In the genomic region with DNA sequence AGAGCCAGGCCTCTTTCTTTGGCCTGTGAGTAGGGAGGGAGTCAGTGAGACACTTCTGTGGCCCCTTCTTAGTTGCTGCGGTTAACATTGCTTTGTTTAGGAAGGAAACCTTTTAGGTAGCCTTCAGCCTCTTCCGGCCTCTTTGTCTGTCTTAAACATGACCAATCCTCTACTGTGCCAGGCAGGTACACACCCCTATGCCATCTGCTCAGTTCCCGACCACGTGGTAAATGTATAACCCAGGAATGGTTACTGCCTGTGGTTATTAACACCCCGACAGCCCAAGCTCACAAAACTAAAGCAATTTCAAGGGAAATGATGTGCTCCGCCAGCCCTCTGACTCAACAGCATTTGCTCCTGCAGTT, we compare ENCODE assay signal across 8 mouse cellular contexts. TPM values are rescaled to one million over a fixed set of nuclear protein-coding genes. Genes with fewer than 3 reads are reported as not detected.
DNase-seq lines count a peak whose midpoint lies in the region; ATAC-seq and TF ChIP-seq lines count a peak whose summit lies in the region.

No protein-coding gene starts in this region.

- TF ChIP-seq CTCF in liver, adult 2 months (IDR thresholded peaks at IDR 0.05; ENCODE audit: low read depth, low read length) = no peak
- TF ChIP-seq CTCF in intestine, postnatal 0 days (IDR thresholded peaks at IDR 0.05; ENCODE audit: low read depth) = no peak

- H3K9me3 ChIP-seq in intestine, postnatal 0 days (ENCODE audit: control insufficient read depth) = no peaks in the 10 kb centered on the region
- no peaks in the 10 kb centered on the region for H3K9me3 ChIP-seq in liver, embryonic 16.5 days (replicated peaks; ENCODE audit: control insufficient read depth, low read length)

- no peaks in the 10 kb centered on the region; the same call in 1 of the 2 replicates for H3K79me2 ChIP-seq in liver, adult 2 months (ENCODE audit: control insufficient read depth, insufficient read depth, low read length)

- H3K27me3 ChIP-seq in liver, adult 2 months (ENCODE audit: control insufficient read depth, insufficient read depth, low read length) = no peaks in the 10 kb centered on the region
- no peaks in the 10 kb centered on the region for H3K27me3 ChIP-seq in intestine, postnatal 0 days (replicated peaks; ENCODE audit: control insufficient read depth, insufficient read depth, low read length)
- H3K27me3 ChIP-seq in liver, embryonic 16.5 days (ENCODE audit: control insufficient read depth, insufficient read depth, low read depth, low read length) = no peaks in the 10 kb centered on the region; the same call in 1 of the 2 replicates

- peak overlapping the region; percentile 64 for H3K4me2 ChIP-seq in intestine, postnatal 0 days (replicated peaks; ENCODE audit: low read depth)
- H3K4me2 ChIP-seq in liver, embryonic 16.5 days (ENCODE audit: low read depth, low read length) = peak overlapping the region; percentile 61

- no peak for TF ChIP-seq POLR2A in liver, adult 2 months (IDR thresholded peaks at IDR 0.05; ENCODE audit: extremely low read depth, insufficient read depth, low read length)

- 10% methylated on average over 6 of the region's 6 CpGs for WGBS in liver, adult 2 months
- WGBS in intestine, postnatal 0 days = 34% methylated on average over 6 of the region's 6 CpGs
- 27% methylated on average over 6 of the region's 6 CpGs for WGBS in liver, embryonic 16.5 days (ENCODE audit: insufficient replicate concordance)

- DNase-seq in liver, adult 2 months (ENCODE audit: extremely low read depth, low read depth, low spot score) = peak; percentile 26
- no peak for DNase-seq in liver
- peak; percentile 4 for DNase-seq in T-cell, adult 2 months (ENCODE audit: low spot score)
- DNase-seq in right cerebral cortex, postnatal 25 days = peak; percentile 15
- no peak for DNase-seq in frontal cortex, postnatal 10 days (ENCODE audit: low spot score in 2 of 2)

- peak overlapping the region; percentile 73 for H3K9ac ChIP-seq in liver, adult 2 months (ENCODE audit: low read depth, low read length)
- H3K9ac ChIP-seq in intestine, postnatal 0 days (ENCODE audit: low read depth, low read length) = peak overlapping the region; percentile 45; the same call in 1 of the 2 replicates
- H3K9ac ChIP-seq in liver, embryonic 16.5 days (ENCODE audit: low read depth, low read length) = peak overlapping the region; percentile 58

- no peaks in the 10 kb centered on the region for H3K36me3 ChIP-seq in liver, adult 2 months (ENCODE audit: control insufficient read depth, insufficient read depth, low read length)
- H3K36me3 ChIP-seq in intestine, postnatal 0 days (ENCODE audit: control insufficient read depth, insufficient read depth) = no peaks in the 10 kb centered on the region
- H3K36me3 ChIP-seq in liver, embryonic 16.5 days (ENCODE audit: control insufficient read depth, insufficient read depth) = no peaks in the 10 kb centered on the region

- H3K4me1 ChIP-seq in liver, adult 2 months (ENCODE audit: control insufficient read depth, insufficient read depth, low read length) = no peaks in the 10 kb centered on the region
- no peaks in the 10 kb centered on the region for H3K4me1 ChIP-seq in intestine, postnatal 0 days (replicated peaks; ENCODE audit: control insufficient read depth, insufficient read depth, low read length)
- no peaks in the 10 kb centered on the region; the same call in 1 of the 2 replicates for H3K4me1 ChIP-seq in liver, embryonic 16.5 days (ENCODE audit: control insufficient read depth, low read depth, low read length)

- H3K27ac ChIP-seq in liver, adult 2 months (replicated peaks; ENCODE audit: insufficient read depth, low read depth, low read length) = peak overlapping the region; percentile 37; the same call in 1 of the 2 replicates
- H3K27ac ChIP-seq in intestine, postnatal 0 days (ENCODE audit: low read depth, low read length) = peak overlapping the region; percentile 68
- H3K27ac ChIP-seq in liver, embryonic 16.5 days (ENCODE audit: low read length) = no peak overlapping the region

- H3K4me3 ChIP-seq in liver, adult 2 months (ENCODE audit: insufficient read depth, low read depth, low read length) = peak overlapping the region; percentile 88
- H3K4me3 ChIP-seq in intestine, postnatal 0 days (ENCODE audit: low read depth, low read length) = peak overlapping the region; percentile 50
- peak overlapping the region; percentile 68 for H3K4me3 ChIP-seq in liver, embryonic 16.5 days (ENCODE audit: low read depth, low read length)

- peak; percentile 62 for ATAC-seq in erythroblast, adult 5-6 weeks (replicated peaks; ENCODE audit: low FRiP score, poor library complexity, severe bottlenecking)
- ATAC-seq in intestine, postnatal 0 days = peak; percentile 81
- peak; percentile 56 for ATAC-seq in liver, embryonic 16.5 days (ENCODE audit: low read depth)

RNA-seq across cellular contexts. Expression of a gene that starts 0.8 kb away (rescaled TPM):
- 2.5 and 3.3 TPM in 2 replicates for total RNA-seq in liver, adult 2 months (2014; rRNA removed)
- polyA plus RNA-seq in liver, adult 2 months (2012; rRNA removed) = 0.73 and 0.99 TPM in 2 replicates
- 5.6 and 10.2 TPM in 2 replicates for total RNA-seq in erythroblast, adult 5-6 weeks (2015; ENCODE audit: low replicate concordance)
- 1.8 TPM in 1 of 2 replicates, not detected in the other for total RNA-seq in erythroblast, adult 5-6 weeks (2017; ENCODE audit: low replicate concordance)
- polyA plus RNA-seq in intestine, postnatal 0 days (2015; fragmentation: Nextera tagmentation; extraction: Ambion mirVana) = 0.90 and 0.91 TPM in 2 replicates
- polyA plus RNA-seq in liver, embryonic 16.5 days (2015; fragmentation: Nextera tagmentation; extraction: Ambion mirVana) = 0.26 and 0.42 TPM in 2 replicates

Comparison
In these comparisons a context has a peak if more than half of its experiments do, and no peak if none do; other contexts are left out.
1. DNase-seq: peak in liver, adult 2 months (single experiment), T-cell, adult 2 months (single experiment) and right cerebral cortex, postnatal 25 days (single experiment); none in liver (single experiment) and frontal cortex, postnatal 10 days (0 of 2).
2. Peak in every context shown above with its lines, with median percentiles within 50 percentile points of each other: H3K4me3 ChIP-seq, H3K9ac ChIP-seq and ATAC-seq.